ENCODE assay signal across 15 mouse cellular contexts in genomic region chr5:115230830-115231551, GRCm38 (mm10). TPM values are rescaled to one million over a fixed set of nuclear protein-coding genes. Genes with fewer than 3 reads are reported as not detected.
A peak's percentile ranks its signal among the peaks of the same experiment; 100 is the strongest.
DNase-seq lines count a peak whose midpoint lies in the region; TF ChIP-seq lines count a peak whose summit lies in the region.
"Had no signal": no experiment of that assay in that cellular context is flagged by ENCODE, and none has a peak within 500 bp of the region (broad histone marks: within the 10 kb centered on the region; RNA-seq: fewer than 3 reads in every experiment).

No protein-coding gene starts in this region.

- peaks cover 55% of the 10 kb centered on the region for H3K4me1 ChIP-seq in E14TG2a.4 (replicated peaks; ENCODE audit: low read depth, low read length)

- peak; percentile 35 to 42 for DNase-seq in heart, adult 18-20 months
- no peak for DNase-seq in heart, postnatal 36 days
- peak; percentile 69 to 81 for DNase-seq in frontal cortex, adult 2 months (ENCODE audit: extremely low spot score in 1 of 2, low spot score in 1 of 2)
- DNase-seq in left cerebral cortex, adult 8-10 months (ENCODE audit: low spot score in 2 of 2) = peak; percentile 32 to 80
- no peak for DNase-seq in adrenal gland, adult 8-10 months
- no peak for DNase-seq in spleen, adult 18-20 months
- no peak for DNase-seq in cerebellum, postnatal 4 days (ENCODE audit: low spot score in 2 of 2)
- DNase-seq: adrenal gland, postnatal 10 days; cerebellum, postnatal 14 days; forebrain, postnatal 0 days; kidney, postnatal 10 days; thymus, adult 2 months had no signal

- H3K4me3 ChIP-seq in E14TG2a.4 (replicated peaks; ENCODE audit: low read length) = peak overlapping the region; percentile 56
- H3K4me3 ChIP-seq: liver, embryonic 15.5 days; midbrain, embryonic 12.5 days had no signal

- no peaks in the 10 kb centered on the region for H3K9me3 ChIP-seq in E14TG2a.4 (ENCODE audit: low read length)
- H3K9me3 ChIP-seq: liver, embryonic 15.5 days; midbrain, embryonic 12.5 days had no signal

- H3K36me3 ChIP-seq in E14TG2a.4 (ENCODE audit: insufficient read depth, low read length) = no peaks in the 10 kb centered on the region
- H3K36me3 ChIP-seq: liver, embryonic 15.5 days; midbrain, embryonic 12.5 days had no signal

- intact Hi-C loops in heart, postnatal 36 days (cut with DNase I) = no loop called here

- peaks cover 11% of the 10 kb centered on the region for H3K27me3 ChIP-seq in E14TG2a.4 (ENCODE audit: insufficient read depth, low read length)

- TF ChIP-seq CTCF in E14TG2a.4 (conservative IDR thresholded peaks at IDR 0.05; ENCODE audit: low read length) = no peak

RNA-seq across cellular contexts. Expression of gene Pop5, which starts 4.6 kb away (rescaled TPM):
- 10 to 100 TPM; 35.6 to 37.4 TPM for total RNA-seq in heart, adult 18-20 months (2021)
- total RNA-seq in heart, postnatal 36 days (2021) = 10 to 100 TPM; 31.5 to 35.5 TPM
- polyA plus RNA-seq in frontal cortex, adult 2 months (2012; rRNA removed) = 129 and 134 TPM in 2 replicates
- 10 to 100 TPM; 72.0 to 91.4 (median 77.3) TPM for total RNA-seq in left cerebral cortex, adult 8-10 months (2022)
- total RNA-seq in adrenal gland, adult 8-10 months (2022) = 10 to 100 TPM; 75.9 to 87.9 (median 84.9) TPM

RNA-seq across cellular contexts. Expression of gene Cabp1, which starts 36.8 kb away (rescaled TPM):
- total RNA-seq in heart, adult 18-20 months (2021) = 1 to 10 TPM; 1.8 to 2.0 TPM
- total RNA-seq in heart, postnatal 36 days (2021) = 1 to 10 TPM; 1.8 to 3.2 TPM
- polyA plus RNA-seq in frontal cortex, adult 2 months (2012; rRNA removed) = 291 and 354 TPM in 2 replicates
- total RNA-seq in left cerebral cortex, adult 8-10 months (2022) = 100 to 1,000 TPM; 228 to 252 (median 243) TPM
- 10 to 100 TPM; 11.8 to 59.6 (median 41.5) TPM for total RNA-seq in adrenal gland, adult 8-10 months (2022)

RNA-seq across cellular contexts. Expression of gene Rnf10, which starts 41.7 kb away (rescaled TPM):
- 100 to 1,000 TPM; 373 to 434 TPM for total RNA-seq in heart, adult 18-20 months (2021)
- 100 to 1,000 TPM; 378 to 424 TPM for total RNA-seq in heart, postnatal 36 days (2021)
- polyA plus RNA-seq in frontal cortex, adult 2 months (2012; rRNA removed) = 177 and 178 TPM in 2 replicates
- total RNA-seq in left cerebral cortex, adult 8-10 months (2022) = 100 to 1,000 TPM; 216 to 259 (median 243) TPM
- 100 to 1,000 TPM; 218 to 258 (median 235) TPM for total RNA-seq in adrenal gland, adult 8-10 months (2022)

RNA-seq across cellular contexts. Expression of gene Coq5, which starts 48.5 kb away (rescaled TPM):
- 100 to 1,000 TPM; 150 to 174 TPM for total RNA-seq in heart, adult 18-20 months (2021)
- total RNA-seq in heart, postnatal 36 days (2021) = 100 to 1,000 TPM; 137 to 167 TPM
- polyA plus RNA-seq in frontal cortex, adult 2 months (2012; rRNA removed) = 29.4 and 34.3 TPM in 2 replicates
- 10 to 100 TPM; 40.4 to 43.6 (median 42.2) TPM for total RNA-seq in left cerebral cortex, adult 8-10 months (2022)
- 10 to 100 TPM; 50.3 to 63.7 (median 60.1) TPM for total RNA-seq in adrenal gland, adult 8-10 months (2022)

Comparison
In these comparisons a context has a peak if more than half of its experiments do, and no peak if none do; other contexts are left out.
1. DNase-seq: peak in heart, adult 18-20 months (2 of 2), frontal cortex, adult 2 months (2 of 2) and left cerebral cortex, adult 8-10 months (2 of 2); none in heart, postnatal 36 days (0 of 2), adrenal gland, adult 8-10 months (single experiment), spleen, adult 18-20 months (0 of 2) and cerebellum, postnatal 4 days (0 of 2).